10 mouse cellular contexts compared by ENCODE assay signal in genomic region chr1:74090329-74090728, GRCm38 (mm10). TPM values are rescaled to one million over a fixed set of nuclear protein-coding genes. Genes with fewer than 3 reads are reported as not detected.
DNase-seq lines count a peak whose midpoint lies in the region; ATAC-seq lines count a peak whose summit lies in the region.
"Had no signal": no experiment of that assay in that cellular context is flagged by ENCODE, and none has a peak within 500 bp of the region (broad histone marks: within the 10 kb centered on the region; RNA-seq: fewer than 3 reads in every experiment).

No protein-coding gene starts in this region.

- no peaks in the 10 kb centered on the region for H3K27me3 ChIP-seq in kidney, embryonic 16.5 days (ENCODE audit: insufficient read depth, low read length)
- no peaks in the 10 kb centered on the region for H3K27me3 ChIP-seq in embryonic facial prominence, embryonic 11.5 days (ENCODE audit: control insufficient read depth, insufficient read depth, low read length)
- H3K27me3 ChIP-seq in hindbrain, embryonic 13.5 days, result peaks cover 5% of the 10 kb centered on the region

- WGBS in kidney, embryonic 16.5 days, result 19% methylated on average over 7 of the region's 7 CpGs
- 14% methylated on average over 7 of the region's 7 CpGs for WGBS in embryonic facial prominence, embryonic 11.5 days
- whole genome bisulfite sequencing in hindbrain, embryonic 13.5 days, result 59% methylated on average over 7 of the region's 7 CpGs

- peak overlapping the region; percentile 57 for H3K4me2 ChIP-seq in kidney, embryonic 16.5 days (replicated peaks; ENCODE audit: low read depth, low read length)
- H3K4me2 ChIP-seq in embryonic facial prominence, embryonic 11.5 days (ENCODE audit: low read depth, low read length), result peak overlapping the region; percentile 64
- H3K4me2 ChIP-seq in hindbrain, embryonic 13.5 days, result peak overlapping the region; percentile 27

- no peaks in the 10 kb centered on the region for H3K9me3 ChIP-seq in kidney, embryonic 16.5 days (ENCODE audit: low read length)
- H3K9me3 ChIP-seq in embryonic facial prominence, embryonic 11.5 days (replicated peaks; ENCODE audit: control insufficient read depth, low read length), result no peaks in the 10 kb centered on the region
- H3K9me3 ChIP-seq in hindbrain, embryonic 13.5 days, result no peaks in the 10 kb centered on the region

- H3K9ac ChIP-seq in kidney, embryonic 16.5 days (replicated peaks; ENCODE audit: low read length), result peak overlapping the region; percentile 56
- H3K9ac ChIP-seq in embryonic facial prominence, embryonic 11.5 days (replicated peaks; ENCODE audit: low read length), result peak overlapping the region; percentile 40
- H3K9ac ChIP-seq in hindbrain, embryonic 13.5 days, result no peak overlapping the region

- peaks cover 35% of the 10 kb centered on the region for H3K4me1 ChIP-seq in kidney, embryonic 16.5 days (ENCODE audit: insufficient read depth, low read length)
- H3K4me1 ChIP-seq in embryonic facial prominence, embryonic 11.5 days (ENCODE audit: control insufficient read depth, insufficient read depth, low read length), result peaks cover 8% of the 10 kb centered on the region
- peaks cover 33% of the 10 kb centered on the region for H3K4me1 ChIP-seq in hindbrain, embryonic 13.5 days (replicated peaks)

- no peak for DNase-seq in kidney, postnatal 4 days
- DNase-seq in embryonic facial prominence, embryonic 11.5 days (ENCODE audit: low spot score), result peak; percentile 43
- peak; percentile 40 for DNase-seq in neural tube, embryonic 10.5 days (ENCODE audit: extremely low spot score, low spot score)
- DNase-seq in left cerebral cortex, adult 8-10 months (ENCODE audit: low spot score in 2 of 2), result no peak
- no peak for DNase-seq in urinary bladder, postnatal 36 days (ENCODE audit: low spot score in 2 of 2)
- DNase-seq in cerebellum, adult 9-10 months, result no peak
- DNase-seq: right cerebral cortex, postnatal 4 days had no signal

- no peaks in the 10 kb centered on the region for H3K36me3 ChIP-seq in kidney, embryonic 16.5 days (ENCODE audit: insufficient read depth, low read length)
- H3K36me3 ChIP-seq in embryonic facial prominence, embryonic 11.5 days (replicated peaks; ENCODE audit: control insufficient read depth, insufficient read depth, low read depth, low read length), result no peaks in the 10 kb centered on the region
- no peaks in the 10 kb centered on the region for H3K36me3 ChIP-seq in hindbrain, embryonic 13.5 days

- ATAC-seq in kidney, embryonic 16.5 days (ENCODE audit: low FRiP score, low TSS enrichment), result no peak
- ATAC-seq in embryonic facial prominence, embryonic 11.5 days (replicated peaks; ENCODE audit: insufficient number of reproducible peaks, low FRiP score, low TSS enrichment, low read depth), result no peak
- no peak for ATAC-seq in hindbrain, embryonic 13.5 days (ENCODE audit: low FRiP score)

- no peak overlapping the region for H3K27ac ChIP-seq in kidney, embryonic 16.5 days (ENCODE audit: low read length)
- peak overlapping the region; percentile 94 for H3K27ac ChIP-seq in embryonic facial prominence, embryonic 11.5 days (replicated peaks; ENCODE audit: low read depth, low read length)
- no peak overlapping the region for H3K27ac ChIP-seq in hindbrain, embryonic 13.5 days

- H3K4me3 ChIP-seq in kidney, embryonic 16.5 days (ENCODE audit: low read length), result peak overlapping the region; percentile 32
- H3K4me3 ChIP-seq in embryonic facial prominence, embryonic 11.5 days (ENCODE audit: low read depth, low read length), result peak overlapping the region; percentile 42
- H3K4me3 ChIP-seq in hindbrain, embryonic 13.5 days, result peak overlapping the region; percentile 12; the same call in 1 of the 2 replicates
- H3K4me3 ChIP-seq: myocyte had no signal

RNA-seq across cellular contexts. Expression of gene Tns1, which starts 33.9 kb away (rescaled TPM):
- polyA plus RNA-seq in kidney, embryonic 16.5 days (2015; fragmentation: Nextera tagmentation; extraction: Ambion mirVana), result 77.3 and 78.3 TPM in 2 replicates
- 21.1 and 21.6 TPM in 2 replicates for polyA plus RNA-seq in embryonic facial prominence, embryonic 11.5 days (2014; fragmentation: Nextera tagmentation; extraction: Ambion mirVana)
- 10.3 and 13.0 TPM in 2 replicates for polyA plus RNA-seq in hindbrain, embryonic 13.5 days (2015; fragmentation: Nextera tagmentation; extraction: Ambion mirVana)
- total RNA-seq in left cerebral cortex, adult 8-10 months (2022), result 10 to 100 TPM; 40.6 to 59.2 (median 49.2) TPM

RNA-seq across cellular contexts. Expression of gene Rufy4, which starts 35.0 kb away (rescaled TPM):
- polyA plus RNA-seq in kidney, embryonic 16.5 days (2015; fragmentation: Nextera tagmentation; extraction: Ambion mirVana), result 0.22 and 0.32 TPM in 2 replicates
- polyA plus RNA-seq in embryonic facial prominence, embryonic 11.5 days (2014; fragmentation: Nextera tagmentation; extraction: Ambion mirVana), result 0.11 and 0.28 TPM in 2 replicates
- polyA plus RNA-seq in hindbrain, embryonic 13.5 days (2015; fragmentation: Nextera tagmentation; extraction: Ambion mirVana), result 0.57 and 0.60 TPM in 2 replicates
- total RNA-seq in left cerebral cortex, adult 8-10 months (2022), result not detected
- polyA plus RNA-seq: myocyte had no signal

Comparison
In these comparisons a context has a peak if more than half of its experiments do, and no peak if none do; other contexts are left out.
1. DNase-seq: peak in embryonic facial prominence, embryonic 11.5 days (single experiment) and neural tube, embryonic 10.5 days (single experiment); none in kidney, postnatal 4 days (0 of 2), left cerebral cortex, adult 8-10 months (0 of 2), urinary bladder, postnatal 36 days (0 of 2) and cerebellum, adult 9-10 months (single experiment).
2. Peak in every context shown above with its lines, with median percentiles within 50 percentile points of each other: H3K4me2 ChIP-seq and H3K4me3 ChIP-seq.